Mouse (Mus musculus): ENCODE results near the gene Sec63. TPM values are rescaled to one million over a fixed set of nuclear protein-coding genes. Genes with fewer than 3 reads are reported as not detected.

The Sec63 gene
- 41.8 TPM for polyA plus RNA-seq (2017; shearing (Covaris generic))

GRCm38 (mm10) chr10:42760999-42761900, at the start of gene Sec63:
Sec63 (plus strand) TSS chr10:42761496.

DNA sequence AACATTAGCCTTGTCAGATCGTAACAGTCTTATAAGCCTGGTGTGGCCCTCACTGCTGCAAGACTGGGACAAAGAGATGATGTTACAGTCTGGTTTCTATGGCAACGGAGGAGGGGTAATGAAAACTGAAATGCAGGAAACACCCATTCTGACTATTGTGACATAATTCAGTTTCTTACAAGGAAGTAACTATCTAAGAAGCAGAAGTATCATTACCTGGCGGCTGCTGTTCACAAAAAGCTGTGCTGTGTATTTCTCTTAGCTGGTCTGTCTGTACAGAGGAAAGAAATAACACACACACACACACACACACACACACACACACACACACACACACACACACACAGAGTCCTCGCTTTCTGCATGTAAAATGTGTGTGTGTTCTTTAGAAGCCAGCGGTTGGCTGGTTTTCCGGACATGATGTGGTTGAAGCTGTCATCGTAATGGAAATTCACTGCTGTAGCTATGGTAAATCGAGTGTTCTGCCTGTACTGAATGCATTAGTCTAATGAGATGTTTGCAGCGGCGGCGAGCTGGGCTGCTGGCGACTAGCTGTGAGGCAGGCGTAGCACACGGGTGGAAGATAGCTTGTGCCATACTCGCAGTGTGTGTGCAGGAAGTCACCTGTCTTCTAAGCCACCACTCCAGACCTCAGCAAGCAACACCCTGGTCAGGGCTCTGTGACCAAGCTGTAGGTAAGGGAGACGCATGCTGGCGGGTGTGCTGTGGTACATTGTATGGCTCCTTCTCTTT, 99.0 kb downstream of the Sec63 start, which contains the start of gene Scml4:
Gene Scml4, plus strand, starts transcription at position 212 of the 753 bp plus-strand sequence.

Other genes starting within 250 kb of the Sec63 start
- gene Nr2e1, start 177.9 kb upstream of the Sec63 start, polyA plus RNA-seq (2017; shearing (Covaris generic)), result not detected
- gene Ostm1, start 177.7 kb upstream of the Sec63 start, polyA plus RNA-seq (2017; shearing (Covaris generic)), result 68.6 TPM
- 94.7 TPM for gene Scml4, start 98.9 kb downstream of the Sec63 start, polyA plus RNA-seq (2017; shearing (Covaris generic))

Measured in CD4-positive, CD25-positive, alpha-beta regulatory T cell (primary cell).